Mouse (Mus musculus): ENCODE results near the gene Gtf2ird1. TPM values are rescaled to one million over a fixed set of nuclear protein-coding genes. Genes with fewer than 3 reads are reported as not detected.
"Not testable (repeated sequence)": the region's sequence is repeated elsewhere in the genome, so short reads cannot be mapped to it uniquely, and the experiment has no call there.

The Gtf2ird1 gene
- polyA plus RNA-seq, 1 experiment from 2014 or later: 67.5 TPM

DNA sequence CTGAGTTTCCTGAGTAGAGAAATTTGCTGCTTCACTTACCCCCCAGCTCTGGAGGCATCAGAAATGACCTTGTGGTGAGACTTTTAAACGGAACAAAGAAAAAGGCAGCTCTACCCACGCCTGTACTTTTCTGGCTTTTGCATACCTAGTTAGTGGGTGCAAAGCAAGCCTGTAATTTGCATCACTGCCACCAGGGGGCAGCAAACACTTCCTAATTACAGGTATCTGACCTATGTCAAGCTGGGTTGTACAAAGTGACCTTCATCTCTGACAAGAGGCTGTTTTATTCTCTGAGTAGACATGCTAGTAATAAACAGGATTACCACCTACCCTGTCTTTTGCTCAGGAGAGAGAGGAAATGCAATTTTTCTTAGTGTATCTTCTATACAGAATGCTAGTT lies 71.4 kb downstream of the Gtf2ird1 start:
- peaks cover 50% of the 10 kb centered on the region for H3K36me3 ChIP-seq (ENCODE audit: control insufficient read depth, insufficient read depth, low read length)
- 49% methylated on average over 2 of the region's 2 CpGs for WGBS
- H3K27me3 ChIP-seq (ENCODE audit: control insufficient read depth, insufficient read depth, low read depth, low read length): no peaks in the 10 kb centered on the region
- no peak overlapping the region for H3K27ac ChIP-seq (ENCODE audit: low read length)
- H3K4me1 ChIP-seq (replicated peaks; ENCODE audit: control insufficient read depth, insufficient read depth, low read length): no peaks in the 10 kb centered on the region
- H3K4me2 ChIP-seq (ENCODE audit: low read depth, low read length): no peak overlapping the region
- H3K4me3 ChIP-seq (ENCODE audit: low read length): no peak overlapping the region
- ATAC-seq (ENCODE audit: low read depth): no peak
- H3K9ac ChIP-seq (ENCODE audit: low read length): no peak overlapping the region
- no peaks in the 10 kb centered on the region for H3K9me3 ChIP-seq (ENCODE audit: control insufficient read depth, low read length)

DNA sequence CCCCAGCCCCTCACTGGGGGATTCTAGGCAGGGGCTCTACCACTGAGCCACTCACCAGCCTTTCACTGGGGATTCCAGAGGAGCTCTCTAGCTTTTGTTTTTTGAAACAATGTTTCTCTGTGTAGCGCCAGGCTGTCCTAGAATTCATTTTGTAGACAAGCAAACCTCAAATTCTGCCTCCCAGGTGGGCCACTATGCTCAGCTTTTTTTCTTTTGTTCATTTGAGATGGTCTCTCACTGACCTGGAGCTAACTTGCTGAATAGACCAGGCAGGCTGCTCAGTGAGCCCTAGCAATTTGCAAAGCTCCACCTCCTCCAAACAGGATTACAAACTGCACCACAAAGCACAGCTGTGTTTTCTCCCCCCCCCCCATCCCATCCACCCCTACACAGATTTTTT lies 81.3 kb downstream of the Gtf2ird1 start:
- no peaks in the 10 kb centered on the region for H3K4me1 ChIP-seq (replicated peaks; ENCODE audit: control insufficient read depth, insufficient read depth, low read length)
- no peaks in the 10 kb centered on the region for H3K27me3 ChIP-seq (ENCODE audit: control insufficient read depth, insufficient read depth, low read depth, low read length)
- H3K9ac ChIP-seq (ENCODE audit: low read length): no peak overlapping the region
- H3K27ac ChIP-seq (ENCODE audit: low read length): peak overlapping the region; percentile 47; the same call in 1 of the 2 replicates
- H3K4me2 ChIP-seq (ENCODE audit: low read depth, low read length): no peak overlapping the region
- no peak for ATAC-seq (ENCODE audit: low read depth)
- H3K9me3 ChIP-seq (ENCODE audit: control insufficient read depth, low read length): no peaks in the 10 kb centered on the region
- H3K36me3 ChIP-seq (ENCODE audit: control insufficient read depth, insufficient read depth, low read length): peaks cover 27% of the 10 kb centered on the region
- 93% methylated on average over 1 of the region's 1 CpGs for WGBS
- no peak overlapping the region for H3K4me3 ChIP-seq (ENCODE audit: low read length)

DNA sequence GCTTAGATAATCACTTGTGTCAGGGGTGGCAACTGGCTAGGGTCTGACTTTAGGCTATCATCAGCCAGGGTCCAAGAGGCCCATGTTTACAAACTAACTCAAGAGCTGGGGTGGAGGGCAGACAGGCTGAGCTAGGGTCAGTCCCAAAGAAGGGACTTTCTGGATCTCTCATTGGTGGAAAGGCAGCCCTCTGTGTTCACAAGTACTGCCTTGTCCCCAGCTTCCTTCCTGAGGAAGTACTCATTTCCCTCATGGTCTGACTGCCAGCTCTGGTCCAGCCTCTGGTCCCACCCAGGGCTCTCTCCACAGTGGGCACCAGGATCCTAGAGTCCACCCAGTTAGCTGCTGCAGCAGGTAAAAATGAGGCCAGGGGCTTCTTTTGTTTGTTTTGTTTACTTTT lies 82.0 kb downstream of the Gtf2ird1 start:
- H3K27me3 ChIP-seq (ENCODE audit: control insufficient read depth, insufficient read depth, low read depth, low read length): no peaks in the 10 kb centered on the region
- peaks cover 21% of the 10 kb centered on the region for H3K36me3 ChIP-seq (ENCODE audit: control insufficient read depth, insufficient read depth, low read length)
- peak overlapping the region; percentile 93 for H3K27ac ChIP-seq (ENCODE audit: low read length)
- ATAC-seq (ENCODE audit: low read depth): peak; percentile 89
- H3K4me1 ChIP-seq (replicated peaks; ENCODE audit: control insufficient read depth, insufficient read depth, low read length): no peaks in the 10 kb centered on the region
- H3K4me3 ChIP-seq (ENCODE audit: low read length): no peak overlapping the region
- H3K9me3 ChIP-seq (ENCODE audit: control insufficient read depth, low read length): no peaks in the 10 kb centered on the region
- H3K9ac ChIP-seq (ENCODE audit: low read length): no peak overlapping the region
- H3K4me2 ChIP-seq (ENCODE audit: low read depth, low read length): no peak overlapping the region

DNA sequence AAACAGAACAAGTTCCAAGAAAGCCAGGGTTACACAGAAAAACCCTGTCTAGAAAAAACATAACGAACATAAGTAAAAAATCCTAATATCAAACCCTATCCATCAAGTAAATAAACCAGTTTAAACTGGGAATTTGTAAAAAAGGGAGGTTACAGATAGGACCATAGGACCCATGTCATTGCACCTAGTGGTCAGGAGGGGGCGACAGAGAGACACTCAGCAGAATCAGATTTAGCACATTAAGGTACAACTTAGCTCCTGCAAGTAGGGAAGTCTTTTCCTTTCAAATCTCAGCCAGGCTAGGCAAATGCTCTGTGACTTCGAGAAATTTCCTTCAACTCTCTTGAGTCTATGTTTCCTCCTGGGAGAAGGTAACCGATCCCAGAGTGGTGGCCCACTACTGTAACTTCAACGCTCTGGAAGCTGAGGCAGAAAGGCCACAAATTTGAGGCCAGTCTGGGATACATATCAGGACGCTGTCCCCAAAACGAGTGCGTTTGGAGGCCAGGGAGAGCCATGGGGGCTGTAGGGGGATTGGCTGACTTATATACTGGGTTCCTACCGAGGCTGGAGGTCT lies 82.5 kb downstream of the Gtf2ird1 start:
- H3K27me3 ChIP-seq (ENCODE audit: control insufficient read depth, insufficient read depth, low read depth, low read length): no peaks in the 10 kb centered on the region
- no peaks in the 10 kb centered on the region for H3K4me1 ChIP-seq (replicated peaks; ENCODE audit: control insufficient read depth, insufficient read depth, low read length)
- no peaks in the 10 kb centered on the region for H3K9me3 ChIP-seq (ENCODE audit: control insufficient read depth, low read length)
- no peak overlapping the region for H3K4me3 ChIP-seq (ENCODE audit: low read length)
- peaks cover 19% of the 10 kb centered on the region for H3K36me3 ChIP-seq (ENCODE audit: control insufficient read depth, insufficient read depth, low read length)
- no peak overlapping the region for H3K4me2 ChIP-seq (ENCODE audit: low read depth, low read length)
- peak; percentile 43; the same call in 1 of the 2 replicates for ATAC-seq (ENCODE audit: low read depth)
- H3K9ac ChIP-seq (ENCODE audit: low read length): no peak overlapping the region
- H3K27ac ChIP-seq (ENCODE audit: low read length): peak overlapping the region; percentile 93
- WGBS: 56% methylated on average over 9 of the region's 9 CpGs

DNA sequence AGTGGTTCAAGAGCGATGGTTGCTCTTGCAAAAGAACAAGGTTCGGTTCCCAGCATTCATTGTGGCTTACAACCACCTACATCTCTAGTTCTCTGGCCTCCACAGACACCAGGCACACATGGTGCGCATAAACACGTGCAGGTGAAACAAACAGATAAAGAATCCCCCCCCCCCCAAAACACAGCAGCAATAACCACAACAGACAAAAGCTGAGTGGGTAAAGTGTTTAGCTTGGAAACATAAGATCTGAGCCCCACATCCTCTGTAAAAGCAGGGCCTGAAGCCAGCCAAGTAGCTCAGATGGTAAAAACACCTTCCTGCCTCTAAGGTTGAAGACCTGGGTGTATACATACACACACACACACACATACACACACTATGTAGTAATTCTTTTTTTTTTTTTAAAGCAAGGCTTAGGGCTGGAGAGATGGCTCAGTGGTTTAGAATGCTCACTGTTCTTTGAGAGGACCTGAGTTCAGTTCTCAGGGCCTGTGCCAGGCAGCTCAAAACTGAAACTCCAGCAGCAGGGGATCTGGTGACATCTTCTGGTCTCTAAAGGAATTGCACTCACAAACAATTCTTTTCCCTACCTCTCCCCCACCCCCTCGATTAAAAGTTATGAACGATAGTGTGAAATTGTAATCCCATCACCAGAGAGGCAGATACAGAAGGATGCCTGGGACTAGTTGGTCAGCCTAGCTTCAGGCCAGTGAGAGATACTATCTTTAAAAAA lies 83.4 kb downstream of the Gtf2ird1 start:
- Histone ChIP-seq H3K27ac (ENCODE audit: low read length) (no peak overlapping the region), H3K4me2 (ENCODE audit: low read depth, low read length) (no peak overlapping the region), H3K4me3 (ENCODE audit: low read length) (no peak overlapping the region), H3K27me3 (ENCODE audit: control insufficient read depth, insufficient read depth, low read depth, low read length) (no peaks in the 10 kb centered on the region), H3K9me3 (ENCODE audit: control insufficient read depth, low read length) (no peaks in the 10 kb centered on the region), H3K36me3 (ENCODE audit: control insufficient read depth, insufficient read depth, low read length) (peaks cover 22% of the 10 kb centered on the region), H3K4me1 (replicated peaks; ENCODE audit: control insufficient read depth, insufficient read depth, low read length) (no peaks in the 10 kb centered on the region), H3K9ac (ENCODE audit: low read length) (no peak overlapping the region)
- no peak for ATAC-seq (ENCODE audit: low read depth)
- WGBS: 92% methylated on average over 6 of the region's 6 CpGs

DNA sequence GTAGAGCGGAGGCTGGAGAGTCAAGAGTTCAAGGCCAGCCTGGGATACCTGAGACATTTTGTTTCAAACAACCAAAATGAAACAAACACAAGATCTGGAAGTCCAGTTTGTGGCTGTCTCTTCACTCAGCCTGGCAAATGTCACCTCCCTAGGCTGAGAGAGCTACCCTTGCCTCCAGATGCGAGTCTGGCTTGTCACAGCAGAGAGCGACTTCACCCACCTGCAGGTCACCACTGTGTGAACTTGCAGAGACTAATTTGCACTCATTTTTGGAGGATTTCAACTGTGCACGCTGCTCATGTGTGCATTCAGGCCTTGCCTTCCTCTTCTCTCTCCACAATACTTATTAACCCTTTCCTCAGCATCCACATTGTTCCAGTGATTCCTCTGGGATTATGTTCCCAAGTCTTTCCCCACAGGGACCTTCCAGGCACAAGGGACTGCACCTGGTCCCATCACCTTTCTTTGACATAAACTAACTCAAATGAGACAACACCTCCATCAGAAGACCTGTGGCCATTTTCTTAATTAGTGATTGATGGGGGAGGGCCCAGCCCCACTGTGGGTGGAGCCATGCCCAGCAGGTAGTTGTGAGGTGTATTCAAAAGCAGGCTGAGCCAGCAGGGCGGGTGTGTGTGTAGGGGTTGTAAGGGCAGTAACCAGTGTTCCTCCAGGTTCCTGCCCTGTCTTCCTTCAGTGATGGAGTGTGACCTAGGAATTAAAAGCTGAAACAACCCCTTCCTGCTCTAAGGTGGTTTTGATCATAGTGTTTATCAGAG lies 84.8 kb downstream of the Gtf2ird1 start:
- 83% methylated on average over 5 of the region's 5 CpGs for WGBS
- Histone ChIP-seq H3K9ac (ENCODE audit: low read length) (no peak overlapping the region), H3K27me3 (ENCODE audit: control insufficient read depth, insufficient read depth, low read depth, low read length) (no peaks in the 10 kb centered on the region), H3K9me3 (ENCODE audit: control insufficient read depth, low read length) (no peaks in the 10 kb centered on the region), H3K36me3 (ENCODE audit: control insufficient read depth, insufficient read depth, low read length) (peaks cover 17% of the 10 kb centered on the region), H3K4me2 (ENCODE audit: low read depth, low read length) (no peak overlapping the region), H3K4me3 (ENCODE audit: low read length) (no peak overlapping the region), H3K4me1 (replicated peaks; ENCODE audit: control insufficient read depth, insufficient read depth, low read length) (no peaks in the 10 kb centered on the region), H3K27ac (ENCODE audit: low read length) (no peak overlapping the region)
- no peak for ATAC-seq (ENCODE audit: low read depth)

DNA sequence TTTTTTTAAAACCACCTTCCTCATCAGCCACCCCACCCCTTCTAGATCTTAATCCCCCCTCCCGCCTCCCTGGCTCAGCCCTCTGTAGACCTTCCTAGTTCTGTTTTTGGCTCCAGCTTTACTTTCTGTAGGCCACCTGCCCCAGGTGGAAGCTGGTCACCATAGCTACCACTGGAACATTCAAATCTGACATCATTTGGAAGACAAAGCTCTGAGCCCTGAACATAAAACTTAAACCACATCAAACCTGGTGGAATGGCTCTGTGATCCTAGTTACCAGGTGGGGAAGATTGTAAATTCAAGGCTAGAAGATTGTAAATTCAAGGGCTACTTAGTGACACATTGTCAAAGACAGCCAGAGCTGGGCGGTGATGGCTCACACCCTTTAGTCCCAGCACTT lies 85.7 kb downstream of the Gtf2ird1 start:
- Histone ChIP-seq H3K4me2 (ENCODE audit: low read depth, low read length) (no peak overlapping the region), H3K36me3 (ENCODE audit: control insufficient read depth, insufficient read depth, low read length) (peaks cover 14% of the 10 kb centered on the region), H3K9ac (ENCODE audit: low read length) (no peak overlapping the region), H3K27me3 (ENCODE audit: control insufficient read depth, insufficient read depth, low read depth, low read length) (no peaks in the 10 kb centered on the region), H3K9me3 (ENCODE audit: control insufficient read depth, low read length) (no peaks in the 10 kb centered on the region), H3K4me1 (replicated peaks; ENCODE audit: control insufficient read depth, insufficient read depth, low read length) (no peaks in the 10 kb centered on the region), H3K27ac (ENCODE audit: low read length) (no peak overlapping the region), H3K4me3 (ENCODE audit: low read length) (no peak overlapping the region)
- 81% methylated on average over 2 of the region's 2 CpGs for WGBS
- no peak for ATAC-seq (ENCODE audit: low read depth)

DNA sequence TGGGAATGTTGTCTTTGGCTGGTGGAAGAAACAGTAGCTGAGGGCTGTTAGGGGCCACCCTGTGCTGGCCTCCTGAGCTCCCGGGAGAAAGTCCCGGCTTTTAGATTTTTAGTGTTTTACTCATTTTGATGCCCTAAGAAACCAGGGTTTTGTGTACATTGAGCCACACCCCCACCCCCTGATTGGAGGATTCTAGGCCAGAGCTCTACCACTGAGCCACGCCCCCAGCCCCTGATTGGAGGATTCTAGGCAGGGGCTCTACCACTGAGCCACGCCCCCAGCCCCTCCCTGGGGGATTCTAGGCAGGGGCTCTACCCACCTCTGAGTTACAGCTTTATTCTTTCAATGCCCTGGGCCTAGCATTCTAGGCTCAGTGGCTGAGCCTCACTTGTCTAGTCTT lies 97.4 kb downstream of the Gtf2ird1 start:
- no peak overlapping the region for H3K27ac ChIP-seq (ENCODE audit: low read length)
- WGBS: 93% methylated on average over 4 of the region's 4 CpGs
- H3K4me2 ChIP-seq (ENCODE audit: low read depth, low read length): no peak overlapping the region
- no peaks in the 10 kb centered on the region for H3K27me3 ChIP-seq (ENCODE audit: control insufficient read depth, insufficient read depth, low read depth, low read length)
- no peak overlapping the region for H3K9ac ChIP-seq (ENCODE audit: low read length)
- ATAC-seq (ENCODE audit: low read depth): no peak
- H3K4me3 ChIP-seq (ENCODE audit: low read length): no peak overlapping the region
- H3K36me3 ChIP-seq (ENCODE audit: control insufficient read depth, insufficient read depth, low read length): peaks cover 38% of the 10 kb centered on the region
- H3K9me3 ChIP-seq (ENCODE audit: control insufficient read depth, low read length): no peaks in the 10 kb centered on the region
- no peaks in the 10 kb centered on the region for H3K4me1 ChIP-seq (replicated peaks; ENCODE audit: control insufficient read depth, insufficient read depth, low read length)

DNA sequence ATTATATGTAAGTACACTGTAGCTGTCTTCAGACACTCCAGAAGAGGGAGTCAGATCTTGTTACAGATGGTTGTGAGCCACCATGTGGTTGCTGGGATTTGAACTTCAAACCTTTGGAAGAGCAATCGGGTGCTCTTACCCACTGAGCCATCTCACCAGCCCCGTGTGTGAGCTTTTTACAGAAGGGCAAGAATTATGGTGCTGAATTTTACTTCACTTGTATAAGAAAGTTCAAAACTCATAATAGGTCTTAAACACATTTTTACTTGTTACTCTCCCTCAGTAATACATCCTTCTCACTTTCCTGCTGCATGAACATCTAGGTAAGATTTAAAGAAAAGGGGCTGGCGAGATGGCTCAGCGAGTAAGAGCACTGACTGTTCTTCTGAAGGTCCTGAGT lies 101.1 kb downstream of the Gtf2ird1 start:
- not testable (repeated sequence) for H3K27me3 ChIP-seq (ENCODE audit: control insufficient read depth, insufficient read depth, low read depth, low read length); H3K4me3 ChIP-seq (ENCODE audit: low read length); ATAC-seq (ENCODE audit: low read depth); H3K4me2 ChIP-seq (ENCODE audit: low read depth, low read length); H3K9ac ChIP-seq (ENCODE audit: low read length); H3K9me3 ChIP-seq (ENCODE audit: control insufficient read depth, low read length); H3K27ac ChIP-seq (ENCODE audit: low read length)
- 89% methylated on average over 4 of the region's 4 CpGs for WGBS
- Histone ChIP-seq H3K4me1 (replicated peaks; ENCODE audit: control insufficient read depth, insufficient read depth, low read length) (peaks cover 14% of the 10 kb centered on the region), H3K36me3 (ENCODE audit: control insufficient read depth, insufficient read depth, low read length) (peaks cover 22% of the 10 kb centered on the region)
